Mouse (Mus musculus) hindbrain, postnatal 0 days (tissue): ENCODE data around the gene Arid4a. TPM values are rescaled to one million over a fixed set of nuclear protein-coding genes. Genes with fewer than 3 reads are reported as not detected.

Experiments
- ATAC-seq: fragments of 200-750 bp; cut with Nextera tagmentation; 2 replicates; pipeline ENCODE4 v1.8.0; 2017; ENCODE audit warnings: mild to moderate bottlenecking, moderate TSS enrichment, moderate library complexity
- DNase-seq: peaks from one replicate; pipeline ENCODE4 v3.0.0-alpha.2; 2015; ENCODE audit warnings: low spot score
- H3K27ac ChIP-seq: fragments of 300-500 bp; sonication (generic); 2 replicates; pipeline ENCODE4 v1.5.1; 2014; ENCODE audit warnings: mild to moderate bottlenecking
- H3K27me3 ChIP-seq: fragments of 300-500 bp; sonication (generic); 2 replicates; pipeline ENCODE4 v1.6.1; 2014; ENCODE audit warnings: low read length, mixed read lengths; ENCODE audit not compliant: insufficient read depth
- H3K36me3 ChIP-seq: fragments of 300-500 bp; sonication (generic); 2 replicates; pipeline ENCODE4 v1.6.1; 2014; ENCODE audit warnings: low read length, mixed read lengths; ENCODE audit not compliant: insufficient read depth
- H3K4me1 ChIP-seq: fragments of 300-500 bp; sonication (generic); 2 replicates; pipeline ENCODE4 v1.6.1; 2014; ENCODE audit warnings: antibody characterized with exemption, low read length, mixed read lengths; ENCODE audit not compliant: insufficient read depth
- H3K4me2 ChIP-seq: fragments of 300-500 bp; sonication (generic); 2 replicates; pipeline ENCODE4 v1.6.1; 2014; ENCODE audit warnings: low read depth, mild to moderate bottlenecking, low read length, moderate library complexity, mixed read lengths
- H3K4me3 ChIP-seq: fragments of 300-500 bp; sonication (generic); 2 replicates; pipeline ENCODE4 v1.5.1; 2014; ENCODE audit warnings: low read length
- H3K9ac ChIP-seq: fragments of 300-500 bp; sonication (generic); replicated peaks from 2 replicates; pipeline ENCODE4 v1.6.1; 2014; ENCODE audit warnings: mild to moderate bottlenecking, low read length, moderate library complexity, mixed read lengths
- H3K9me3 ChIP-seq: fragments of 300-500 bp; sonication (generic); 2 replicates; pipeline ENCODE4 v1.6.1; 2016; ENCODE audit warnings: low read length, mixed read lengths
- CTCF ChIP-seq: IDR thresholded peaks from 2 replicates; pipeline ENCODE4 v1.5.1; 2016; ENCODE audit warnings: antibody characterized with exemption, control low read depth, low read depth
- WGBS: fragments of 180-500 bp; shearing (Covaris S2); extraction: QIAGEN DNeasy Blood & Tissue Kit; methylation state at CpG from one replicate; pipeline ENCODE4 v1.1.7; 2014; 5-methylcytosine and 5-hydroxymethylcytosine counted together
- polyA plus RNA-seq: library from polyadenylated mRNA; unstranded; fragments of >200 nt; fragmentation: Nextera tagmentation; extraction: Ambion mirVana; gene quantifications from 2 replicates; pipeline ENCODE4 v1.2.1, GENCODE M21; 2015
- total RNA-seq: library from RNA; depleted of rRNA; stranded (reverse); fragments of >200 nt; gene quantifications from 2 replicates; pipeline ENCODE4 v1.2.3, GENCODE M21; 2014

Arid4a gene
- total and polyA plus RNA-seq, 2 experiments from 2014 or later, result 7.1 to 32.7 TPM

- 86% methylated on average over 8 of the region's 8 CpGs for WGBS
- Histone ChIP-seq H3K4me3 (no peak overlapping the region), H3K4me2 (no peak overlapping the region), H3K36me3 (peaks cover 18% of the 10 kb centered on the region), H3K9ac (no peak overlapping the region), H3K27ac (no peak overlapping the region), H3K4me1 (no peaks in the 10 kb centered on the region), H3K9me3 (no peaks in the 10 kb centered on the region), H3K27me3 (no peaks in the 10 kb centered on the region)
- no peak for TF ChIP-seq CTCF
- no peak for ATAC-seq
- no peak for DNase-seq
Observed at GRCm38 (mm10) chr12:71030260-71030659, 14.5 kb downstream of the Arid4a start.

- no peak overlapping the region for H3K4me3 ChIP-seq
- peaks cover 15% of the 10 kb centered on the region for H3K36me3 ChIP-seq
- TF ChIP-seq CTCF, result no peak
- H3K9ac ChIP-seq, result no peak overlapping the region
- no peak overlapping the region for H3K27ac ChIP-seq
- 90% methylated on average over 5 of the region's 5 CpGs for WGBS
- H3K4me2 ChIP-seq, result no peak overlapping the region
- ATAC-seq (no peak), DNase-seq (no peak)
- H3K27me3 ChIP-seq, result no peaks in the 10 kb centered on the region
- no peaks in the 10 kb centered on the region for H3K4me1 ChIP-seq
- no peaks in the 10 kb centered on the region for H3K9me3 ChIP-seq
Observed at GRCm38 (mm10) chr12:71030722-71031121, 14.9 kb downstream of the Arid4a start.

GRCm38 (mm10) chr12:71035826-71036225 lies 20.0 kb downstream of the Arid4a start:
- Histone ChIP-seq H3K36me3 (peaks cover 10% of the 10 kb centered on the region), H3K4me2 (no peak overlapping the region), H3K4me1 (no peaks in the 10 kb centered on the region), H3K27me3 (no peaks in the 10 kb centered on the region), H3K4me3 (no peak overlapping the region), H3K9me3 (no peaks in the 10 kb centered on the region), H3K27ac (no peak overlapping the region), H3K9ac (no peak overlapping the region)
- whole genome bisulfite sequencing, result 94% methylated on average over 4 of the region's 4 CpGs
- no peak for ATAC-seq
- TF ChIP-seq CTCF, result no peak
- no peak for DNase-seq

- H3K27me3 ChIP-seq, result no peaks in the 10 kb centered on the region
- no peak overlapping the region for H3K4me3 ChIP-seq
- ATAC-seq (no peak), DNase-seq (no peak)
- no peaks in the 10 kb centered on the region for H3K4me1 ChIP-seq
- no peaks in the 10 kb centered on the region for H3K9me3 ChIP-seq
- H3K4me2 ChIP-seq, result no peak overlapping the region
- 90% methylated on average over 12 of the region's 12 CpGs for WGBS
- no peak for TF ChIP-seq CTCF
- no peak overlapping the region for H3K9ac ChIP-seq
- H3K27ac ChIP-seq, result no peak overlapping the region
- peaks cover 14% of the 10 kb centered on the region for H3K36me3 ChIP-seq
Observed at GRCm38 (mm10) chr12:71036729-71037404, 21.1 kb downstream of the Arid4a start.

- TF ChIP-seq CTCF, result no peak
- Histone ChIP-seq H3K9ac (no peak overlapping the region), H3K27ac (no peak overlapping the region), H3K4me2 (no peak overlapping the region), H3K4me1 (no peaks in the 10 kb centered on the region), H3K4me3 (no peak overlapping the region), H3K36me3 (peaks cover 14% of the 10 kb centered on the region), H3K9me3 (no peaks in the 10 kb centered on the region), H3K27me3 (no peaks in the 10 kb centered on the region)
- no peak for ATAC-seq
- no peak for DNase-seq
- 95% methylated on average over 7 of the region's 7 CpGs for WGBS
Observed at GRCm38 (mm10) chr12:71040462-71040861, 24.7 kb downstream of the Arid4a start.

- 97% methylated on average over 1 of the region's 1 CpGs for WGBS
- TF ChIP-seq CTCF, result no peak
Observed at GRCm38 (mm10) chr12:71042451-71042850, 26.7 kb downstream of the Arid4a start.

GRCm38 (mm10) chr12:71043571-71043970 lies 27.8 kb downstream of the Arid4a start:
- no peaks in the 10 kb centered on the region for H3K4me1 ChIP-seq
- no peaks in the 10 kb centered on the region for H3K27me3 ChIP-seq
- WGBS, result 90% methylated on average over 3 of the region's 3 CpGs
- H3K36me3 ChIP-seq, result peaks cover 12% of the 10 kb centered on the region; the same call in 1 of the 2 replicates
- no peak for TF ChIP-seq CTCF
- H3K9ac ChIP-seq, result no peak overlapping the region
- DNase-seq (no peak), ATAC-seq (no peak)
- H3K9me3 ChIP-seq, result no peaks in the 10 kb centered on the region
- H3K4me2 ChIP-seq, result no peak overlapping the region
- H3K27ac ChIP-seq, result no peak overlapping the region
- H3K4me3 ChIP-seq, result no peak overlapping the region

More at GRCm38 (mm10) chr12:71042451-71042850, 26.7 kb downstream of the Arid4a start:
- DNase-seq (no peak), ATAC-seq (no peak)
- no peaks in the 10 kb centered on the region for H3K27me3 ChIP-seq
- no peaks in the 10 kb centered on the region for H3K4me1 ChIP-seq
- H3K4me3 ChIP-seq, result no peak overlapping the region
- H3K4me2 ChIP-seq, result no peak overlapping the region
- H3K9me3 ChIP-seq, result no peaks in the 10 kb centered on the region
- no peak overlapping the region for H3K9ac ChIP-seq
- no peak overlapping the region for H3K27ac ChIP-seq
- peaks cover 18% of the 10 kb centered on the region for H3K36me3 ChIP-seq
